Mouse (Mus musculus): Measurements from ENCODE around the gene Vamp9. TPM values are rescaled to one million over a fixed set of nuclear protein-coding genes. Genes with fewer than 3 reads are reported as not detected.

The Vamp9 gene
- polyA plus RNA-seq, 1 experiment = not detected

GRCm38 (mm10) chr5:99868286-99868685 lies 37.8 kb upstream of the Vamp9 start:
- Histone ChIP-seq H3K27me3 (ENCODE audit: control insufficient read depth, insufficient read depth, low read length) (no peaks in the 10 kb centered on the region), H3K4me1 (ENCODE audit: control insufficient read depth, insufficient read depth, insufficient read length, low read length) (no peaks in the 10 kb centered on the region), H3K27ac (ENCODE audit: insufficient read depth, low read depth, low read length) (no peak overlapping the region), H3K4me3 (ENCODE audit: low read depth, low read length) (no peak overlapping the region), H3K36me3 (ENCODE audit: control insufficient read depth, insufficient read depth, low read length) (no peaks in the 10 kb centered on the region)
- whole genome bisulfite sequencing = 89% methylated on average over 17 of the region's 17 CpGs
- TF ChIP-seq POLR2A (IDR thresholded peaks at IDR 0.05; ENCODE audit: low read depth, low read length) (no peak), CTCF (IDR thresholded peaks at IDR 0.05; ENCODE audit: extremely low read depth, insufficient read length, insufficient replicate concordance, low read depth, low read length) (no peak)

- Histone ChIP-seq H3K4me3 (ENCODE audit: low read depth, low read length) (no peak overlapping the region), H3K36me3 (ENCODE audit: control insufficient read depth, insufficient read depth, low read length) (no peaks in the 10 kb centered on the region), H3K4me1 (ENCODE audit: control insufficient read depth, insufficient read depth, insufficient read length, low read length) (no peaks in the 10 kb centered on the region), H3K27ac (ENCODE audit: insufficient read depth, low read depth, low read length) (no peak overlapping the region), H3K27me3 (ENCODE audit: control insufficient read depth, insufficient read depth, low read length) (no peaks in the 10 kb centered on the region)
- 78% methylated on average over 9 of the region's 9 CpGs for WGBS
- no peak for TF ChIP-seq POLR2A (IDR thresholded peaks at IDR 0.05; ENCODE audit: low read depth, low read length)
- no peak for TF ChIP-seq CTCF (IDR thresholded peaks at IDR 0.05; ENCODE audit: extremely low read depth, insufficient read length, insufficient replicate concordance, low read depth, low read length)
Measured at GRCm38 (mm10) chr5:99868923-99869322, 37.1 kb upstream of the Vamp9 start.

- TF ChIP-seq POLR2A (IDR thresholded peaks at IDR 0.05; ENCODE audit: low read depth, low read length) (no peak), CTCF (IDR thresholded peaks at IDR 0.05; ENCODE audit: extremely low read depth, insufficient read length, insufficient replicate concordance, low read depth, low read length) (no peak)
- H3K4me1 ChIP-seq (ENCODE audit: control insufficient read depth, insufficient read depth, insufficient read length, low read length) = no peaks in the 10 kb centered on the region
- no peak overlapping the region for H3K27ac ChIP-seq (ENCODE audit: insufficient read depth, low read depth, low read length)
- 78% methylated on average over 9 of the region's 9 CpGs for WGBS
- H3K4me3 ChIP-seq (ENCODE audit: low read depth, low read length) = no peak overlapping the region
- no peaks in the 10 kb centered on the region for H3K27me3 ChIP-seq (ENCODE audit: control insufficient read depth, insufficient read depth, low read length)
- no peaks in the 10 kb centered on the region for H3K36me3 ChIP-seq (ENCODE audit: control insufficient read depth, insufficient read depth, low read length)
Measured at GRCm38 (mm10) chr5:99877565-99877964, 28.5 kb upstream of the Vamp9 start.

- Histone ChIP-seq H3K27me3 (ENCODE audit: control insufficient read depth, insufficient read depth, low read length) (no peaks in the 10 kb centered on the region), H3K36me3 (ENCODE audit: control insufficient read depth, insufficient read depth, low read length) (no peaks in the 10 kb centered on the region), H3K27ac (ENCODE audit: insufficient read depth, low read depth, low read length) (no peak overlapping the region), H3K4me1 (ENCODE audit: control insufficient read depth, insufficient read depth, insufficient read length, low read length) (no peaks in the 10 kb centered on the region; the same call in 1 of the 2 replicates), H3K4me3 (ENCODE audit: low read depth, low read length) (no peak overlapping the region)
- 85% methylated on average over 3 of the region's 3 CpGs for WGBS
- TF ChIP-seq CTCF (IDR thresholded peaks at IDR 0.05; ENCODE audit: extremely low read depth, insufficient read length, insufficient replicate concordance, low read depth, low read length) (no peak), POLR2A (IDR thresholded peaks at IDR 0.05; ENCODE audit: low read depth, low read length) (no peak)
Measured at GRCm38 (mm10) chr5:99882441-99882840, 23.6 kb upstream of the Vamp9 start.

GRCm38 (mm10) chr5:99884035-99884434 lies 22.0 kb upstream of the Vamp9 start:
- H3K4me3 ChIP-seq (ENCODE audit: low read depth, low read length) = no peak overlapping the region
- no peak for TF ChIP-seq POLR2A (IDR thresholded peaks at IDR 0.05; ENCODE audit: low read depth, low read length)
- no peak for TF ChIP-seq CTCF (IDR thresholded peaks at IDR 0.05; ENCODE audit: extremely low read depth, insufficient read length, insufficient replicate concordance, low read depth, low read length)
- 94% methylated on average over 4 of the region's 4 CpGs for WGBS
- no peaks in the 10 kb centered on the region; the same call in 1 of the 2 replicates for H3K4me1 ChIP-seq (ENCODE audit: control insufficient read depth, insufficient read depth, insufficient read length, low read length)
- H3K27me3 ChIP-seq (ENCODE audit: control insufficient read depth, insufficient read depth, low read length) = no peaks in the 10 kb centered on the region
- no peaks in the 10 kb centered on the region for H3K36me3 ChIP-seq (ENCODE audit: control insufficient read depth, insufficient read depth, low read length)
- H3K27ac ChIP-seq (ENCODE audit: insufficient read depth, low read depth, low read length) = no peak overlapping the region

- H3K27me3 ChIP-seq (ENCODE audit: control insufficient read depth, insufficient read depth, low read length) = no peaks in the 10 kb centered on the region
- H3K36me3 ChIP-seq (ENCODE audit: control insufficient read depth, insufficient read depth, low read length) = no peaks in the 10 kb centered on the region
- no peak overlapping the region for H3K27ac ChIP-seq (ENCODE audit: insufficient read depth, low read depth, low read length)
- no peak overlapping the region for H3K4me3 ChIP-seq (ENCODE audit: low read depth, low read length)
- 83% methylated on average over 1 of the region's 1 CpGs for WGBS
- H3K4me1 ChIP-seq (ENCODE audit: control insufficient read depth, insufficient read depth, insufficient read length, low read length) = no peaks in the 10 kb centered on the region; the same call in 1 of the 2 replicates
- TF ChIP-seq CTCF (IDR thresholded peaks at IDR 0.05; ENCODE audit: extremely low read depth, insufficient read length, insufficient replicate concordance, low read depth, low read length) (no peak), POLR2A (IDR thresholded peaks at IDR 0.05; ENCODE audit: low read depth, low read length) (no peak)
Measured at GRCm38 (mm10) chr5:99887133-99887532, 18.9 kb upstream of the Vamp9 start.

- TF ChIP-seq POLR2A (IDR thresholded peaks at IDR 0.05; ENCODE audit: low read depth, low read length) = no peak
- TF ChIP-seq CTCF (IDR thresholded peaks at IDR 0.05; ENCODE audit: extremely low read depth, insufficient read length, insufficient replicate concordance, low read depth, low read length) = no peak
- H3K27ac ChIP-seq (ENCODE audit: insufficient read depth, low read depth, low read length) = no peak overlapping the region
- H3K27me3 ChIP-seq (ENCODE audit: control insufficient read depth, insufficient read depth, low read length) = no peaks in the 10 kb centered on the region
- H3K4me1 ChIP-seq (ENCODE audit: control insufficient read depth, insufficient read depth, insufficient read length, low read length) = no peaks in the 10 kb centered on the region
- H3K4me3 ChIP-seq (ENCODE audit: low read depth, low read length) = no peak overlapping the region
- H3K36me3 ChIP-seq (ENCODE audit: control insufficient read depth, insufficient read depth, low read length) = no peaks in the 10 kb centered on the region
- WGBS = 67% methylated on average over 12 of the region's 12 CpGs
Measured at GRCm38 (mm10) chr5:99891516-99892441, 14.3 kb upstream of the Vamp9 start.

Data from small intestine, adult 2 months (tissue).